Mouse (Mus musculus) intestine, embryonic 16.5 days (tissue): ENCODE measurements at regions not wholly inside any gene's neighbourhood (a gene's known extent, or its start where the extent isn't known, plus 50 kb on each side); places are given as distances from the start of the nearest gene placed in this dataset.

Experiments used
- ATAC-seq: fragments of 200-750 bp; cut with Nextera tagmentation; 2 replicates; pipeline ENCODE4 v1.8.0; 2017; ENCODE audit warnings: moderate TSS enrichment, moderate library complexity
- H3K27ac ChIP-seq: fragments of 300-500 bp; sonication (generic); 2 replicates; pipeline ENCODE4 v1.5.1; 2014; ENCODE audit warnings: mild to moderate bottlenecking, low read length
- H3K27me3 ChIP-seq: fragments of 300-500 bp; sonication (generic); replicated peaks from 2 replicates; pipeline ENCODE4 v1.6.1; 2014; ENCODE audit warnings: low read length, control low read depth, mixed read lengths; ENCODE audit not compliant: control insufficient read depth, insufficient read depth
- H3K36me3 ChIP-seq: fragments of 300-500 bp; sonication (generic); 2 replicates; pipeline ENCODE4 v1.6.1; 2014; ENCODE audit warnings: low read length, control low read depth; ENCODE audit not compliant: control insufficient read depth, insufficient read depth
- H3K4me1 ChIP-seq: fragments of 300-500 bp; sonication (generic); 2 replicates; pipeline ENCODE4 v1.6.1; 2014; ENCODE audit warnings: low read length, control low read depth, mixed read lengths; ENCODE audit not compliant: control insufficient read depth, insufficient read depth
- H3K4me2 ChIP-seq: fragments of 300-500 bp; sonication (generic); 2 replicates; pipeline ENCODE4 v1.6.1; 2014; ENCODE audit warnings: low read depth, low read length, control low read depth
- H3K4me3 ChIP-seq: fragments of 300-500 bp; sonication (generic); 2 replicates; pipeline ENCODE4 v1.5.1; 2014; ENCODE audit warnings: mild to moderate bottlenecking, low read length
- H3K9ac ChIP-seq: fragments of 300-500 bp; sonication (generic); 2 replicates; pipeline ENCODE4 v1.6.1; 2014; ENCODE audit warnings: low read depth, low read length
- H3K9me3 ChIP-seq: fragments of 300-500 bp; sonication (generic); 2 replicates; pipeline ENCODE4 v1.6.1; 2016; ENCODE audit warnings: low read length, control low read depth; ENCODE audit not compliant: control insufficient read depth
- WGBS: fragments of 180-500 bp; shearing (Covaris S2); extraction: QIAGEN DNeasy Blood & Tissue Kit; methylation state at CpG from one replicate; pipeline ENCODE4 v1.1.7; 2014; 5-methylcytosine and 5-hydroxymethylcytosine counted together

DNA sequence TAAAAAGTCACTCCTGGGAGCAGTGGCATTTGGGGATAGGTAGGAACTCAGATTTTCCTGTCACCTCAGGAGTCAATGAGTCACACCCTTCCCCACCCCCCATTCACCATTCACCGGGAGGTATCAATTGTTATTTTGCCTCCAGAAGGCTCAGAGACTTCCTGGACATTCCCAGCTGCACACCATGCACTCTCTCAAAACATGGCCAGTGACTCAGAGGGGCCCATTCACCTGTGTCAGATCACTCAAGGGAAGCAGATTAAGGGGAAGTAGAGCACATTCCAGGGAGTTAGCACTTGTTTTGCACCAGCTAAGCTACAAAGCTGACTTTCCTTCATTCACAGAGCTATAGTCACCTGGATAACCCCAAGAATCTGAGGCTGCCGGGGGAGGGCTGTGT is 395.2 kb downstream of the Tns3 start:
- no peaks in the 10 kb centered on the region for H3K9me3 ChIP-seq
- no peak overlapping the region for H3K4me3 ChIP-seq
- WGBS, result 79% methylated on average over 2 of the region's 2 CpGs
- H3K9ac ChIP-seq, result no peak overlapping the region
- no peaks in the 10 kb centered on the region for H3K36me3 ChIP-seq
- no peak overlapping the region for H3K4me2 ChIP-seq
- no peaks in the 10 kb centered on the region for H3K27me3 ChIP-seq
- H3K27ac ChIP-seq, result no peak overlapping the region
- no peak for ATAC-seq
- no peaks in the 10 kb centered on the region for H3K4me1 ChIP-seq

DNA sequence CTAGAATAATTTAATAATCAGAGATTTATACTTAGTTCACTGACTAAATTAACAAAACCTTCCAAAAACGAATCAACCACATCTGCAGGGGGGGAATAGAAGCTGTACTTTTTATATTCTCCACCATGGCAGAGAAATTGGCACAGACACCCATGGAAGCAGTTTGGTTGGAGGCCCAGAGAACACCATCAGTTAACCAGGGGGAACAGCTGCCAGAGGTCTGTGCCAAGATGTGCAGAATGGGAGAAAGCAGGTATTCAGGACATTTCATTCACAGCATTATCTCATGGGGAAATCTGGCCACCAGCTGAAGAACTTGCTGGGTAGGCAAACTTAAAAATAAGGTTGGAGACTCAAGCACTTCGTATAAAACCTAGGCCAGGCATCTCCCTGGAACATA is 410.3 kb downstream of the Tns3 start:
- 67% methylated on average over 2 of the region's 2 CpGs for WGBS
- H3K27me3 ChIP-seq, result no peaks in the 10 kb centered on the region

DNA sequence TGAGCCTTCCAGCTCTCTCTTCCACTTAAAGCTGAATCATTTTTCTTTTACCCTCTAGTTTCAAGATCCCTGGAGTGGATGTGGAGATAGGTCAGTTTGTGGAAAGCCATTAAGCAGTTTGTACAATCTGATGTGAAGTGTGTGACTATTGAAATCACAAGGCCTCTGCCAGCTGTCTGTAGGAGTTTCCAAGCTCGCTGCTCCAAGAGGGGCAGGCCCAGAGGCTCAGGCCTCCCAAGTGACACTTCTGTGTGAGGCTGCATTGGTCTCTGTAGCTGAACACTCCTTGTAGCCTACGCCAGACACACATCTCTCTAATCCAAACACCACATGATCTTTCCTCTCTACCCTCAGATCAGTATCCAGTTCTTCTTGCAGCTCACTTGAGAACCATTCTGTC is 413.0 kb downstream of the Tns3 start:
- 70% methylated on average over 2 of the region's 2 CpGs for WGBS
- no peak for ATAC-seq

More for the DNA sequence above, 410.3 kb downstream of the Tns3 start:
- Histone ChIP-seq H3K9ac (no peak overlapping the region), H3K4me3 (no peak overlapping the region), H3K27ac (no peak overlapping the region), H3K4me2 (no peak overlapping the region), H3K36me3 (no peaks in the 10 kb centered on the region), H3K4me1 (no peaks in the 10 kb centered on the region), H3K9me3 (no peaks in the 10 kb centered on the region)
- ATAC-seq, result no peak

DNA sequence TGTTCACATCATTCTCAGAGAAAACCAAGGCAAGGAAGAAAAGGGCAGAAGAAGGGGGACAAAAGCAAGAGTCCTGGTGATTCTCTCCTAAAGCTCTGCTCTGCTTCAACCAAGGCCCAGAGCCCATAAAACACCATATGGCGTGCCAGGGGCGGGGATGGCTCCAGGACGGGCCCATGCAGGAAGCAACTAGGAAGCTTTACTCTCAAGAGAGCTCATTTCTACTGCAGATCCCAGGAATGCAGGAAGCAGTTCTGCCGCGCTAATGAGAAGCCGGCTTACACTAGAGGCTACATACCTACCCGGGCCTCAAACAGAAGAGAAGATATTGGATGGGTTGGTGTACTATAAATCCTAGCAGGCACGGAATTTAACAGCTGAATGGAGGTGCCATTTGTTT is 414.9 kb downstream of the Tns3 start:
- Histone ChIP-seq H3K9ac (no peak overlapping the region), H3K4me3 (no peak overlapping the region), H3K4me2 (no peak overlapping the region), H3K27me3 (no peaks in the 10 kb centered on the region), H3K9me3 (no peaks in the 10 kb centered on the region), H3K4me1 (no peaks in the 10 kb centered on the region), H3K36me3 (no peaks in the 10 kb centered on the region), H3K27ac (no peak overlapping the region)
- no peak for ATAC-seq
- 38% methylated on average over 8 of the region's 8 CpGs for WGBS

More for the DNA sequence above, 413.0 kb downstream of the Tns3 start:
- H3K4me3 ChIP-seq, result no peak overlapping the region
- no peak overlapping the region for H3K9ac ChIP-seq
- H3K27ac ChIP-seq, result no peak overlapping the region
- H3K4me2 ChIP-seq, result no peak overlapping the region
- H3K27me3 ChIP-seq, result no peaks in the 10 kb centered on the region
- no peaks in the 10 kb centered on the region for H3K9me3 ChIP-seq
- H3K4me1 ChIP-seq, result no peaks in the 10 kb centered on the region
- H3K36me3 ChIP-seq, result no peaks in the 10 kb centered on the region

DNA sequence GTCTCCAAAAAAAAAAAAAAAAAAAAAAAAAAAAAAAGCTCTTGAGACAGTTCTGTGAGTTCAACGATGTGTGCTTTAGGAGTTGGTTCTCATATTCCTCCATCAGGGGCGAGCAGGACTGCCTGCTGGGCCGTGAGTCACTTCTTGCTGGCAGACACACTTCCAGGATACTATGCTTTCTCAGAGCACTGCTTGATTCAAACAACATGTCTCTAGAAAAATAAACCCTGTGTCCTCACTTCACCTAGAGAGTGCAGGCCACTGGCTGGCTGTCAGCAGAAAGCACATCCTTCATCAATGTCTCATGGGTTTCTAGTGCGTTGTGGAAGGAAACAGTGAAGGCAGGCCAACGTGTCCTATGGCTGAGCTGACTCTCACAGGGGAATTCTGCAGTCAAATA is 416.8 kb downstream of the Tns3 start:
- Histone ChIP-seq H3K9ac (no peak overlapping the region), H3K4me1 (no peaks in the 10 kb centered on the region), H3K4me2 (no peak overlapping the region), H3K27me3 (no peaks in the 10 kb centered on the region), H3K36me3 (no peaks in the 10 kb centered on the region), H3K4me3 (no peak overlapping the region), H3K27ac (no peak overlapping the region), H3K9me3 (no peaks in the 10 kb centered on the region)
- 40% methylated on average over 5 of the region's 5 CpGs for WGBS
- no peak for ATAC-seq

DNA sequence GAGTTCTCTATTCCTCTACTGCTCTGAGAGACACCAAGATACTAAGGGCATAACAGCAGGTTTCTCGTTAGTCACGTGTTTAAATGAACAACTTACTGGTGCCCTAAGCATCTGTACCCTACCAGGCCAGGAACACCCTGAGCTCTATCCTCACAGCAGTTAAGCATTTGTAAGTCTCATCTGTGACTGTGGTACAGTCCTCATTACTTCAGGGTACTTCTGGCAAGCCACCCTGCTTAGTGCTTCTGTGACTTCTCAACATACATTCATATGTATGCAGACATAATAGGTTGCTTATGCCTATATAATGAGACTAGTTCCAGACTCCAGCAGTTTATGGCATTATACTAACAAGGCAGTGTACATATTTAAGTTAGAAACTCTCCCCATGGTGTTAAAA is 417.3 kb downstream of the Tns3 start:
- Histone ChIP-seq H3K36me3 (no peaks in the 10 kb centered on the region), H3K4me3 (no peak overlapping the region), H3K27ac (no peak overlapping the region), H3K27me3 (no peaks in the 10 kb centered on the region), H3K4me2 (no peak overlapping the region), H3K9ac (no peak overlapping the region), H3K9me3 (no peaks in the 10 kb centered on the region), H3K4me1 (no peaks in the 10 kb centered on the region)
- no peak for ATAC-seq
- 88% methylated on average over 2 of the region's 2 CpGs for WGBS

DNA sequence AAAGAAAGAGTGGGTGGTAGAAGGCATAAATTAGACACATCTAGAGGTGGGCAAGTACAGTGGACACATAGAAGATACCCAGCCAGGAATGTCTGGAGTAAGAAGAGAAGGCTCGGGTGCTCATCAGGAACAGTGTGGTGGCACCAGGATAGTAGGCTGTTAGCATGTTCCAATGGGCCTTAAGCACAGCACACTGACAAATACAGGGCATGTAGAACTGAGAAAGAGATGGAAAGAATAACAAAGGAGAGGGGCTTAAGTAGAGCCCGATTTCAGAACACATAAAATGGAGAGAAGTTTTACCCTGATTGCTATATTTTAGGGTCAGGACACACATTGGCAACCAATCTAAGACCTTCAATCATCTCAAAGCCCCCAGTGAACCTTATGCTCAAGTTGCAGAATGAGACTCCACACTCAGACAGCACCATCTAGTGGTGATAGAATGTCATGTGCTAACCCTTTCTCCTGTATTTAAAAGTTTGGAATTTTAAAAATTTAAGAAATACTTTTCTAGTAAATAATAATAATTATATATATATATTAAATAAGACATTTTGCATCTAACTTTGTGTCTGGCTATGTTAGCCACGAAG is 418.8 kb downstream of the Tns3 start:
- H3K27ac ChIP-seq, result no peak overlapping the region
- 41% methylated on average over 3 of the region's 3 CpGs for WGBS
- H3K4me3 ChIP-seq, result no peak overlapping the region
- H3K9ac ChIP-seq, result no peak overlapping the region
- H3K9me3 ChIP-seq, result no peaks in the 10 kb centered on the region
- no peak overlapping the region for H3K4me2 ChIP-seq
- H3K27me3 ChIP-seq, result no peaks in the 10 kb centered on the region
- H3K4me1 ChIP-seq, result no peaks in the 10 kb centered on the region
- no peaks in the 10 kb centered on the region for H3K36me3 ChIP-seq
- ATAC-seq, result no peak

DNA sequence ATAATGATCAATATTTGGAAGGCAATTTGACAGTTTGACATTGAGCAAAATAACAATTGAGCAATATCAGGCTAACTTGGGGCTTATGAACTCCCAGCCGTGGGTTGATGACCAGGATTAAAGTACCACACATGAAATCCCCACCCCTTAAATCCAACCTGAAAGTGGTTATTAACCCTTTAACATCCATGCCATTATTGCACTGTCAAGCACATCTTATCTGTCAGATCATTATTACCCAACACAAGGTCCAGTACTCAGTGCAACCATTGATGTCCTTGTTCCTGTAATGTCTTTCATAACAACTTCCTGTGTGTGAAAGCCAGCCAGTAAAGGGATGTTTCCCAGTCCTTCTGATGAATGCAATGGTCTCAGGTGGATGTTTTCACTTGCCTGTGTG is 425.8 kb downstream of the Tns3 start:
- Histone ChIP-seq H3K9me3 (no peaks in the 10 kb centered on the region), H3K4me2 (no peak overlapping the region), H3K27me3 (no peaks in the 10 kb centered on the region), H3K27ac (no peak overlapping the region), H3K9ac (no peak overlapping the region), H3K4me3 (no peak overlapping the region), H3K4me1 (no peaks in the 10 kb centered on the region), H3K36me3 (no peaks in the 10 kb centered on the region)
- no peak for ATAC-seq
- WGBS, result 68% methylated on average over 1 of the region's 1 CpGs

DNA sequence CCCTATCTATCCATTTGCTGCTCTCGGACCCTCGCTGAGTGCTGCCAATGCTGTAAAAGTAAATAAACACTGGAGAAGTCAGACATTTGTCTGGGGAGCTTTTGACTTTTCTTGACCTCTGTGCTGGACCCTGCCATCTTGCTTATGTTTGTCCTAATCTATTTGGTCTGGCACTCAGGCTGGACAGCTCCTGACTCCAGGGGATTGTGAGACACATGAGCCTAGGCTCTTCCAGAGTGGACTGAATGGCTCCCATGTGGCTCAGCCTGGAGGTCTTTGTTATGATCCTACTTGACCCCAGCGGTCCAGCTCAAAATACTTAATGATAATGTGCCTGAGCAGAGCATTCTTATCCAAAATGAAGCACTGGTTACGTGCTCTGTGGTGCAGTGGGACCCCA is 426.8 kb downstream of the Tns3 start:
- H3K36me3 ChIP-seq, result no peaks in the 10 kb centered on the region
- WGBS, result 46% methylated on average over 4 of the region's 4 CpGs

DNA sequence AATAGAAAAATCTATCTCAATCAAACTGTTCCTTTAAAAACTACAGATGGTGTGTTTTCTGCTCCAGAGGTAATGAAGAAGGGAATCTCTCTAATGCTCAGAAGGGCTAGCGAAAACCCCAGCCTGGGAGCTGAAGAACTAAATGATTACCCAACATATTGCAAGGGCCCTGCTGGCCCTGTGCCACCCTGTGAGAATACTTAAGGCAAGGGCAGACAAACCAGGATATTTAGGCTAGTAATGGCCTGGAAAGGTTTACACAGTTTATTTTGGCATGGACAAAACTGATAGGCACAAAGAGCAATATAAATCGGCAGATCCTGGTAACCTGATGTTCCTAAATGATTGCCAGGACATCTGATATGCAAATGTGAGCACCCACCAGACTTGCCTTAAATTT is 428.3 kb downstream of the Tns3 start:
- no peak for ATAC-seq
- no peak overlapping the region for H3K4me3 ChIP-seq

More for the DNA sequence above, 426.8 kb downstream of the Tns3 start:
- no peak for ATAC-seq
- Histone ChIP-seq H3K27me3 (no peaks in the 10 kb centered on the region), H3K4me3 (no peak overlapping the region), H3K9me3 (no peaks in the 10 kb centered on the region), H3K4me1 (no peaks in the 10 kb centered on the region), H3K27ac (no peak overlapping the region), H3K9ac (no peak overlapping the region), H3K4me2 (no peak overlapping the region)

More for the DNA sequence above, 428.3 kb downstream of the Tns3 start:
- Histone ChIP-seq H3K4me2 (no peak overlapping the region), H3K9me3 (no peaks in the 10 kb centered on the region), H3K4me1 (no peaks in the 10 kb centered on the region), H3K27ac (no peak overlapping the region), H3K27me3 (no peaks in the 10 kb centered on the region), H3K9ac (no peak overlapping the region), H3K36me3 (no peaks in the 10 kb centered on the region)
- 84% methylated on average over 2 of the region's 2 CpGs for WGBS
